Mouse (Mus musculus) liver, postnatal 0 days (tissue): Measurements from ENCODE around the gene Mapk3.

ENCODE experiments used
- CTCF ChIP-seq: sonication (generic); IDR thresholded peaks from 2 replicates; pipeline ENCODE4 v1.5.1; 2016; ENCODE audit warnings: antibody characterized with exemption, low read depth
- EP300 ChIP-seq: IDR thresholded peaks from 2 replicates; pipeline ENCODE4 v1.6.1; 2016; ENCODE audit warnings: antibody characterized with exemption, low read depth, mild to moderate bottlenecking

- TF ChIP-seq CTCF (no peak), EP300 (no peak)
Observed at GRCm38 (mm10) chr7:126736122-126736521, 23.3 kb upstream of the Mapk3 start.
